Mouse (Mus musculus) lung, embryonic 14.5 days (tissue): ENCODE results near the gene Gm37240. TPM values are rescaled to one million over a fixed set of nuclear protein-coding genes. Genes with fewer than 3 reads are reported as not detected.

Source experiments
- ATAC-seq: fragments of 200-750 bp; cut with Nextera tagmentation; 2 replicates; pipeline ENCODE4 v1.8.0; 2017; ENCODE audit warnings: mild to moderate bottlenecking, moderate TSS enrichment, moderate library complexity; ENCODE audit not compliant: insufficient read depth
- DNase-seq: peaks from one replicate; pipeline ENCODE4 v3.0.0-alpha.2; 2015
- H3K27ac ChIP-seq: fragments of 300-500 bp; sonication (generic); 2 replicates; pipeline ENCODE4 v1.5.1; 2014; ENCODE audit warnings: low read depth, mild to moderate bottlenecking, moderate library complexity
- H3K27me3 ChIP-seq: fragments of 300-500 bp; sonication (generic); 2 replicates; pipeline ENCODE4 v1.6.1; 2014; ENCODE audit warnings: low read length, control low read depth; ENCODE audit not compliant: insufficient read depth
- H3K36me3 ChIP-seq: fragments of 300-500 bp; sonication (generic); 2 replicates; pipeline ENCODE4 v1.6.1; 2014; ENCODE audit warnings: control low read depth; ENCODE audit not compliant: insufficient read depth
- H3K4me1 ChIP-seq: fragments of 300-500 bp; sonication (generic); 2 replicates; pipeline ENCODE4 v1.6.1; 2014; ENCODE audit warnings: antibody characterized with exemption, control low read depth; ENCODE audit not compliant: insufficient read depth
- H3K4me2 ChIP-seq: fragments of 300-500 bp; sonication (generic); 2 replicates; pipeline ENCODE4 v1.6.1; 2014; ENCODE audit warnings: mild to moderate bottlenecking
- H3K4me3 ChIP-seq: fragments of 300-500 bp; sonication (generic); 2 replicates; pipeline ENCODE4 v1.5.1; 2014; ENCODE audit warnings: low read depth, low read length
- H3K9ac ChIP-seq: fragments of 300-500 bp; sonication (generic); 2 replicates; pipeline ENCODE4 v1.6.1; 2014
- H3K9me3 ChIP-seq: fragments of 300-500 bp; sonication (generic); 2 replicates; pipeline ENCODE4 v1.6.1; 2016; ENCODE audit warnings: low read depth, low read length, control low read depth
- CTCF ChIP-seq: IDR thresholded peaks from 2 replicates; pipeline ENCODE4 v1.5.1; 2016; ENCODE audit warnings: antibody characterized with exemption, low read depth
- WGBS: fragments of 180-500 bp; shearing (Covaris S2); extraction: QIAGEN DNeasy Blood & Tissue Kit; methylation state at CpG from one replicate; pipeline ENCODE4 v1.1.7; 2014; 5-methylcytosine and 5-hydroxymethylcytosine counted together
- polyA plus RNA-seq: library from polyadenylated mRNA; unstranded; fragments of >200 nt; fragmentation: Nextera tagmentation; extraction: Ambion mirVana; gene quantifications from 2 replicates; pipeline ENCODE4 v1.2.1, GENCODE M21; 2014

Gm37240 gene
- polyA plus RNA-seq, 1 experiment from 2014 or later = 4.5 TPM

GRCm38 (mm10) chr3:85842881-85843218 lies 44.5 kb downstream of the Gm37240 start:
- Histone ChIP-seq H3K4me2 (no peak overlapping the region), H3K27ac (peak overlapping the region; percentile 66; the same call in 1 of the 2 replicates), H3K27me3 (no peaks in the 10 kb centered on the region), H3K4me1 (peaks cover 2% of the 10 kb centered on the region; the same call in 1 of the 2 replicates), H3K36me3 (no peaks in the 10 kb centered on the region), H3K9ac (no peak overlapping the region), H3K9me3 (no peaks in the 10 kb centered on the region), H3K4me3 (no peak overlapping the region)
- ATAC-seq (no peak; the same call in 1 of the 2 replicates), DNase-seq (peak; percentile 64)
- no peak for TF ChIP-seq CTCF

DNA sequence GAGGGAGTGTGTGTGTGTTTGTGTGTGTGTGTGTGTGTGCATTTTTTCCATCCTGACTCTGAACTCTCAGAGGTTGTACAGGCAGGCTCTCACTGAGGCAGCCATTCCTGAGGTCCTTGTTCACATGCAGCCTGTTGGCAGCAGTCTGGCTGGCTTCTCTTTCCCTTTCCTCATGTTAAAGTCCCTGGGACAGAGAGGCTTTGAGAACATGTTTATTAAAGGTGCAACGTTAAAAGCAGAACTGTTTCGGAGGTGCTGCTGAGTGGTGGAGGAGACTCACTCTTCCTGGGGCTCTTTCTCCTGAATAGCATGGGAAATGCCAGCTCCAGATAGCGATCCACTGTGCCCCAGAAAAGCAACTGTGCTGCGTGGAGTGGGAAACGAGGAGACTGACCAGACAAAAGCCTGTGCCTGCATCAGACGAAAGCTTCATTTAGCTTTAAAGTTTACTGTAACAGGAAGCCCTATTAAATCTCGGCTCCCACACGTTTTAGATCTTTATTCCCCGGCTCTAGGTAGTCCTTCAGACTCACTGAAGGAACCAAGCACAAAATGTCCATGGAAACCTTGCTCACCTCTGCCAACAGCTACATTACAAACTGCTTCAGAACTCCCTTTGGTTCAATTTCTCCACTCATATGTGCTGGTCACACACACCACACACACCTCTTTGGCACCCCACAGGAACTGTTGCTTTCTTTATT lies 45.0 kb downstream of the Gm37240 start:
- Histone ChIP-seq H3K9me3 (no peaks in the 10 kb centered on the region), H3K4me3 (no peak overlapping the region), H3K9ac (no peak overlapping the region), H3K4me1 (peaks cover 2% of the 10 kb centered on the region; the same call in 1 of the 2 replicates), H3K4me2 (0 out of 2 replicates have a peak overlapping the region, but pooled peaks have one; percentile 5), H3K36me3 (no peaks in the 10 kb centered on the region), H3K27ac (peak overlapping the region; percentile 66; the same call in 1 of the 2 replicates), H3K27me3 (no peaks in the 10 kb centered on the region)
- 28% methylated on average over 9 of the region's 9 CpGs for WGBS
- ATAC-seq = no peak; the same call in 1 of the 2 replicates
- no peak for TF ChIP-seq CTCF
- DNase-seq = peak; percentile 27

- Histone ChIP-seq H3K4me2 (no peak overlapping the region), H3K27ac (peak overlapping the region; percentile 66; the same call in 1 of the 2 replicates), H3K27me3 (no peaks in the 10 kb centered on the region), H3K36me3 (no peaks in the 10 kb centered on the region), H3K9ac (no peak overlapping the region), H3K4me3 (no peak overlapping the region), H3K9me3 (no peaks in the 10 kb centered on the region), H3K4me1 (peaks cover 2% of the 10 kb centered on the region; the same call in 1 of the 2 replicates)
- DNase-seq = no peak
- peak; percentile 37; the same call in 1 of the 2 replicates for ATAC-seq
- 21% methylated on average over 2 of the region's 2 CpGs for WGBS
- TF ChIP-seq CTCF = no peak
These were observed 45.7 kb downstream of the Gm37240 start for GRCm38 (mm10) chr3:85841454-85842176.

GRCm38 (mm10) chr3:85833627-85834026 lies 53.7 kb downstream of the Gm37240 start:
- ATAC-seq (no peak), DNase-seq (no peak)
- TF ChIP-seq CTCF = no peak
- no peaks in the 10 kb centered on the region for H3K36me3 ChIP-seq
- H3K9ac ChIP-seq = no peak overlapping the region
- no peaks in the 10 kb centered on the region for H3K4me1 ChIP-seq
- H3K4me2 ChIP-seq = no peak overlapping the region
- no peaks in the 10 kb centered on the region for H3K9me3 ChIP-seq
- H3K27me3 ChIP-seq = no peaks in the 10 kb centered on the region
- H3K4me3 ChIP-seq = no peak overlapping the region
- 63% methylated on average over 1 of the region's 1 CpGs for WGBS
- H3K27ac ChIP-seq = no peak overlapping the region

GRCm38 (mm10) chr3:85832490-85833155 lies 54.7 kb downstream of the Gm37240 start:
- TF ChIP-seq CTCF = no peak
- no peaks in the 10 kb centered on the region for H3K9me3 ChIP-seq
- DNase-seq = no peak
- H3K9ac ChIP-seq = no peak overlapping the region
- no peak for ATAC-seq
- no peaks in the 10 kb centered on the region for H3K4me1 ChIP-seq
- no peaks in the 10 kb centered on the region for H3K27me3 ChIP-seq
- H3K4me3 ChIP-seq = no peak overlapping the region
- WGBS = 77% methylated on average over 10 of the region's 10 CpGs
- no peaks in the 10 kb centered on the region for H3K36me3 ChIP-seq
- no peak overlapping the region for H3K4me2 ChIP-seq
- no peak overlapping the region for H3K27ac ChIP-seq

DNA sequence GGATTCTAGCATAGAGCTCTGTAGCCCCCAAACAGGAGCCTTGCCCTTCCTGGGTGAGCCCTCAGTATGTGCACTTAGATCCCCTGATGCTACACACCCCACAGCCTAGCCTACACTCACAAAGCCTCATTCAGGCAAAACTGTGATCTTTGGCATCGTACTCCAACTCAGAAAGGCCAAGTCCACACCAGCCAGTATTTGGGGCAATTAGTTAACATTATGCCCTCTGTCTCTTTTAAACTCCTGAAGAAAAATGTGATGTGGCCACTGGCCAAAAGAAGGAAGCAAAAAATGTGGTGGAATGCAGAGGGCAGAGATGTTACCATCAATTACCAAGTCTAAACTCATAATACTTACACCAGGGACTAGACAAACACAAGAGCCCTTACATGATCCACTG lies 55.5 kb downstream of the Gm37240 start:
- no peak for TF ChIP-seq CTCF
- H3K4me2 ChIP-seq = no peak overlapping the region
- H3K36me3 ChIP-seq = no peaks in the 10 kb centered on the region
- no peak overlapping the region for H3K9ac ChIP-seq
- DNase-seq (no peak), ATAC-seq (no peak)
- WGBS = 41% methylated on average over 1 of the region's 1 CpGs
- no peak overlapping the region for H3K4me3 ChIP-seq
- no peaks in the 10 kb centered on the region for H3K9me3 ChIP-seq
- no peaks in the 10 kb centered on the region for H3K4me1 ChIP-seq
- H3K27ac ChIP-seq = no peak overlapping the region
- no peaks in the 10 kb centered on the region for H3K27me3 ChIP-seq

DNA sequence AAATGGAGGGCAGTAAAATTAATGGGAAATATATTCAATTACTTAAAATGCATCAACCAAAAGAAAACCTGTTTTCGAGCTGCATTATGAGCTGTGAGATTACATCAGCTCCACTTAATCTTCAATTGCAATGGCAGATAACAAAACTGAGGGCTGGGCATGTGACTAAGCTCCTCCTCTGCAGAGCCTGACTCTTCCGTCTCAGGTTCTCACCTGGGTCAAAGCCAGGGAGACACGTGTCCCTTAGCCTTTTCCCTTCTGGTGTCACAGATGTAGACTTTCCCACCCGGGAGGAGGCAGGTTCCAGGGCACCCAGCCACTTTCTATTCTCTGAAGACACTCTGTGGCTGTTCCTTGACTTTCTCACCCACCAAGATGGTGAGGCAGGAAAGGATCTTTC lies 58.3 kb downstream of the Gm37240 start:
- H3K36me3 ChIP-seq = no peaks in the 10 kb centered on the region
- H3K27me3 ChIP-seq = no peaks in the 10 kb centered on the region
- WGBS = 36% methylated on average over 4 of the region's 4 CpGs
- no peak overlapping the region for H3K4me2 ChIP-seq
- no peak overlapping the region for H3K27ac ChIP-seq
- no peak for TF ChIP-seq CTCF
- H3K4me3 ChIP-seq = no peak overlapping the region
- DNase-seq (no peak), ATAC-seq (no peak)
- H3K4me1 ChIP-seq = no peaks in the 10 kb centered on the region
- H3K9ac ChIP-seq = no peak overlapping the region
- H3K9me3 ChIP-seq = no peaks in the 10 kb centered on the region
